Mouse (Mus musculus) spleen, adult 18-20 months (tissue): ENCODE measurements around the gene Rab37.

Source experiments
- DNase-seq, 2 experiments: peaks; one replicate each; pipeline ENCODE4 v3.0.0; 2022; ENCODE audit warnings: mixed read lengths in 2 of 2

Rab37 gene

DNA sequence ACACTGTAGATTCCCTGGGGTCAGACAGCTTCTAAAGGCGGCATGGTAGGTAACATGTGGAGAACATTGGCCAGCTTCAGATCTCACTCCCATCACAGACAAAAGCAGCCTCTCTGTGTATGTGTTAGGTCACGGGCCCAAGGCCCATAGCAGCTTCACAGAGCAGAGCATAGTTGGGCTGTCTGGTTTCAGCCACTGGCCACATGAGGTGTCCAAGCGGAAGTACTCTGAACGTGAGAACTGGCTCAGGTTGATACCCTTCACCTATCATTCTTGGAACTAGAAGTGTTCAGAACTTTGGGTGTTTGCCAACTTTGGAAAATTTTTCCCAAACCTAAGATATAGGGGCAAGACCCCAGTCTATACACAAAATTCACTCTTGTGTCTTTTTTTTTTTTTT, 78.2 kb downstream of the Rab37 start:
- no peak for DNase-seq

DNA sequence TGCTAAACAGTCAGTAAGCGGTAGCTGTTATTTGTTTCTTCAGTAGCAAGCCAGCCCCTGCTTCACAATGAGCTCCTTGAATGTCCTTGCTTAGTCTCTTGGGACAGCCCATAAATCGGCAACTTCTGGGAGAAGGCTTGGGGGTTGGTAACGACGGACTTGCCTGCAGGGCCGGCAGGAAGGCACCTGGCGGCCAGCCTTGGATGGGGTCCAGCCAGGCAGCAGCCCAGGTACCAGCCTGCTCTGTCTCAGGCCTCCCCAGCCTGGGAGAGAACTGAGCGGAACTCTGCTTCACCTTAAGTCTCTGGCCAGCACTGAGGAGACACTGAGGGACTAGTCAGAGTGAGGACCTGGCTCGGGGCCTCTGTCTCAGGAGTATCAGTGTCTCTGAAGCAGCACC, 79.9 kb downstream of the Rab37 start:
- DNase-seq, result no peak

DNA sequence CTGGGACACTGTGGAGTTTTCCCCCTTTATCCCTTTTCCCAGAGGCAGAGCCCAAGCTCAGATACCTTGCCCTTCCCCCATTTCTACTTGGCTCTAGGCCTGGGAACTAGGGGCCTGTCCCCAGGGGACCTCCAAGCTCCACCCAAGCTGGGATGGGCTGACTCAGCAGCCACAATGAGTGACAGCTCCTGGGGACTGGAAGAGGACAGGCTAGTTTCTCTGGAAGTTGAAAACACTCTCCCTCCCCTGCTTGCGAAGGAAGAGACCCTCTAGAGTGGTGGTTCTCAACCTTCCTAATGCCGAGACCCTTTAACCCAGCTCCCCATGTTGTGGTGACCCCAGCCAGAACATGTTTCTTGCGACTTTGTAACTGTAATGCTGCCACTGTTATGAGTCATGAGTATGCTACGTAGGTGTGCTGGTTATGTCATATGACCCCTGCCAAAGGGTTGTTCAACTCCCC, 81.6 kb downstream of the Rab37 start:
- DNase-seq, result no peak

DNA sequence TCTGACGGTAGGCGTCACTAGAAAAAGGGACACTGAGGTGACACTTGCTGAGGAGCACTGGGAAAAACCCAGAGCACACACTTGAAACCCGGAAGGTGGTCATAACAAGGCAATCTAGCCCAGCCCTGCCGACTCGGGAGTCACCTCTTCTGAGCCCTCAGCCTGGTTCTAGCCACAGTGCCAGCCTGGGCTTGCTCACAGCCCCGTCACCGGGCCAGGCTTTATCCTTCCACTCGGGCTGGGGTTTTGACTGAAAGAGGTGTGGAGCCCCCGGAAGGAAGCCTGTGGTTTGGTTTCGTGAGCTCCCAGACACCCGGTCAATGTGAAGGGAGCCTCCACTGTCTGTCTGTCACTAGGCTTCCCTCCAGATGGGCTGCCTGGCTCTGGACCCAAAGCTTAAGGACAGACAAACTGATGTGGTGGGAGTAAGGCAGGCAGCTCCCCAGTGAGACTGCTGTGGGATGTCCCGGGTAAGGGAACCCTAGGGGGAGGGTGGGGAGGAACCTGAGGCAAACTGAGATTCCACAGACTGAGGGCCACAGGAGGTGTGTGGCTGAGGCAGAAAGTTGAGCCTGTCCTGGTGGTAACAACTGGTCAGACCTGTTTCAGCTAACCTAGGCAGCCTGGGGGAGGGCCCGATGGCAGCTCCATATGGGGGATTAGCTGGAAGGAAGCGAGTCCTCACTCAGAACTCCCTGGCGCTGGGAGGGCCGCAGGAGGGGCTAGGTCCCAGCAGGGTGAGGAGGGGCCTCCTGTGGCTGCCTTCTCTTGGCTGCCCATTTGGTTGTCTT, 82.5 kb downstream of the Rab37 start:
- no peak for DNase-seq

DNA sequence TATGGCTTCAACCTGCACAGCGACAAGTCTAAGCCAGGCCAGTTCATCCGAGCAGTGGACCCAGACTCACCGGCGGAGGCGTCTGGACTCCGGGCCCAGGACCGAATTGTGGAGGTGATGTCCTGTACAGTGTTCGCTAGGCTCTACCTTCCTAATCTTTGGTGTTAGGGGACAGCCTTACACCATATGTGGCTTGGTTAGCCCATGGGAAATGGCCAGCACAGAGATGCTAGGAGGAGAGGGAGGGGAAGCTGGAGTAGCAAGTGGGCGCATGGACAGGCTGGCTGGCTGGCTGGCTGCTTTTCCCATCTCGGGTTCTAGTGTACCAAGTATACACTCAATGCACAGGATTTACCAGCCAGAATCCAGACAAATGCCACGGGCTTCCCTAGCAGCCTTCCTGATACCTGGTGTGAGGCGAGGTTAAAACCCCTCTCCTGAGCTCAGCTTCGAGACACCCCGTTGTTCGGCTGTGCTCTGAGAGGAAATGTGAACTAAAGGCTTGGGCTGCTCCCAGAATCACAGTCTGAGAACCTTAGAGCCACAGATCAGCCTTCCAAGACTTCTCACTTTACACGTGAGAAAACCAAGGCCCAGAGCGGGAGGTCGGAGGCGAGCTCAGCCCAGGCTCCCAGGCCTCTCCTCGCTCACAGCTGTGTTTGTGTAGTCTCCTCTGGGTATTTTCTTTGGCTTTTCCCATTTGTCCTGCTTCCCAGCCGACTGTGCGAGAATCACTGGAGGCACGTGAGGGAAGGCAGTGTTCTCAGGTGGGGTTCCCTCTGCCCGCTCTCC, 85.4 kb downstream of the Rab37 start:
- no peak for DNase-seq

DNA sequence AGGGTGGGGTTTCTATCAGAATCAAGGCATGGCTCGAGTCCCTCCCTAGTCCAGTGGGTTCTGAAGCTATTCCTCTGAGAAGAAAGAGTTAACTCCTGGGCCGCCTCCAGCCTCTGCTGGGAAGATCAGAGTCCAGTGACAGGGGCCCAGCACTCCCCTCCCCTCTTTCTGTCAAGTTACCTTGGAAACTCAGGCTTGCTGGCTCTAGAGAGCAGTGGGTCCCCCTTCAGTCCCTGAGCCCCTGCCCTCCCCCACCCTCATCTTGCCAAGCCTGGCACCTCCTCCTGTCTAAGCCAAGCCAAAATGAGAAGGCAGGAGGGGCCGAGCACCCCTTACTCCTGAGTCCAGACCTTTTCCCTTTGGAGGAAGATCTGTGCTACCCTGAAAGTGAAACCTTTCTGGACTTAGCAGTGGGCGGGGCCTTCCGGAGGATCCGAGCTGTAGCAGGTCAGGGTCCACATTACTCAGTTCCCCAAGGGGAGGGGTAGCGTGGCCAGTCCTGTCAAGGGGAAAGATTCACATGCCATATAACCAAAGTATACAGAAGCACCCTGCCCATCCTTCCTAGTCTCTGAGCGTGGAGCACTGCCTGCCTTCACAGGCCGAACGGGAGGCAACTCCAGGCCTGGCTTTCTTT, 86.4 kb downstream of the Rab37 start:
- DNase-seq, result no peak

DNA sequence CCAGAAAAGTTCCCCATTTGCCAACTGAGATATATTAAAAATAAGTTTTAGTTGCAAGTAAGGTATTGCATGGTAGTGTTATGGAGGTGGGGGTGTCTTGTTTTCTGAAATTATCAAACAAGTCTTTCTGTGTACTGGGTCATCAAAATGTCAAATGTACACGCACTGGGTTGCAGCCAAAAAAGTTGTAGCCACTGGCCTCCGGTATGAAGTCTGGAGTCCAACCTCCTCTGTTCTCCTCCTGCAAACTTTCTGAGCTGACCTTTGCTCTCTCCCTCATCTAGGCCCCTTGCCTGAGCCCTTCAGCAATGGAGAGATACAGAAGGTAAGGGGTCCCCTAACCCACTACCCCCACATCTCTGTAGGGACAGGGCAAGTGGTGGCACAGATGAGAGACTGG, 87.5 kb downstream of the Rab37 start:
- DNase-seq, result no peak

DNA sequence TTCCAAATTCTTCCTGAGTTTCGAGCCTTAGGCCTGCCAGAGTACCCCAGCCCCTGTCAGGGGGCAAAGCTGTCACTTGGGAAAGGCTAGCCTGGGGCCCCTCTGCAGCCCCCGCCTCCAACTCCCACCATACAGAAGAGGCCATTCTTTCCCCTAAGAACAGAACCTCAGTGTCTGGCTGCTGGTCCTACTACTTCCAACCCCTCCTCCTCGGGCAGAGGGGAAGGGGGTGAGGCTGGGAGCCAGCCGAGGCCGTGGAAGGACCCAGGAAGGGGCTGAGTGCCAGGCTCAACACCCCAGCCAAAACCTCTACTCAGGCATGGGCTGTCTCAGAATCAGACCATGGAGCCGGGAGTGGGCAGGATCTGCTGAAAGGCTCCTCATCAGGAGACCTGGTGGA, 88.0 kb downstream of the Rab37 start:
- DNase-seq, result no peak

DNA sequence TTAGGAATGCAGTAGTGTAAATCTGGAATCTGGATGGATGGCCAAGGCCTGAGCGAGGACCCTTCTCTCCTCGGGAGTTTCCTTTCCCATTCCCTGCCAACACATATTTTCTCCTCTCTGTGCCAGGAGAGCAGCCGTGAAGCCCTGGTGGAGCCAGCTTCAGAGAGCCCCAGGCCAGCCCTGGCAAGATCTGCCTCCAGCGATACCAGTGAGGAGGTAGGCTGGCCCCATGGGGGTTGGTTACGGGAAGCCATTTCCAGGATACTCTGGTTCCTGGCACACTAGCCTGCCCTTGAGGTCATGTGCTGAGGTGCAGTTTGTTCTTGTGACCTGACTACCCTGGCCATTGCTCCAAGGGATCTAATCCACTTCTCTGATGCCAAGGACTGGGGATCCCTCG, 88.7 kb downstream of the Rab37 start:
- DNase-seq, result no peak

DNA sequence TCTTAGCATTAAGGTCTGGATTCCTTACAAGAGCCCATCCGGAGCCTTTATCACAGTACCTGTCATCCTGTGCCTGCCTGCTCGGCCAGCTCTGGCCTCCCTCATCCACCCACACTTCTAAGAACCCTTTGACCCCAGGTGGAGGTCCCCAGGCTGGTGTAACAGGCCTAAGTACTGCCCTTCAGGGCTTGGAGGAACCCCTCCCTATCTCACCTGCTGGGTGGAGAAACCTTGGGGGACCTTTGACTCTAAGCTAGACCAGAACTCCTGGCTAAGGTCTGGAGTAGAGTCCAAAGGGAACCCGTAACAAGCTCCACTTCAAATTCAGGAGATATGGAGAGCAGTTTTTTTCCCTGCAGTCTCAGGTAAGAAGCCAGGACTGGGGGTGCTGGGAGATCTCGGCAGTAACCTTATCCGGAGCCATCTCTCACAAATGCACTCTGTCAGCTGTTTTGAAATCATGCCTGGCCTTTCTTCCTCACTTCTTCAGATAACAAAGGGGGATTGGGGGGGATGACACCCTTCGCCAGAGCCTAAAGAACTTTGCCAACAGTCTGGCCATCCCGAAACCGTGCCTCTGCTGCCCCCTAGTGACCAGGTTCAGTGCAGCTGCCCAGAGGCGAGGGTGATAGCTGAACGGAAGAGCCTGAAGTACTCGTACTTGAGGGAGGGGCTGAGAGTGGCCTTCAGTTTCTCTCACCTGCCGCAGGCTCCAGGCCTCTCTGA, 90.8 kb downstream of the Rab37 start:
- DNase-seq, result peak; percentile 72 to 90

DNA sequence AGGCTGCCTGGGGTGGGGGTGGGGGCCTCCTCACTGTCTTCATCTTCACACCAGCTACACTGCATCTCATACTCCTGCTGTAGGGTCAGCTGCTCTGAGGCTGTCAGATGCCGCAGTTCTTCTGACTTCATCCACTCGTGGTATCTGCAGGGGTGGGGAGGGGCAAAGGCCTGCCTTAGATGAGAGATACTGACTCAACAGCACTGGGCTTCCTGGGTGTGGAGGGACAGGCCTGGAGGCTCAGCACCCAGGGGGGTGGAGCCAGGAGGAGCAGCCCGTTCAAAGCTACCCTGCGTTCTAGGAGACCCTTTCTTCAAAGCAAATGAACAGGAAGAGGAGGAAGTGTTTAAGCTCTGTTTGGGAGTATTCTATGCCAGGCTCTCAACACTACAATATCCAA, 93.7 kb downstream of the Rab37 start:
- DNase-seq, result no peak

DNA sequence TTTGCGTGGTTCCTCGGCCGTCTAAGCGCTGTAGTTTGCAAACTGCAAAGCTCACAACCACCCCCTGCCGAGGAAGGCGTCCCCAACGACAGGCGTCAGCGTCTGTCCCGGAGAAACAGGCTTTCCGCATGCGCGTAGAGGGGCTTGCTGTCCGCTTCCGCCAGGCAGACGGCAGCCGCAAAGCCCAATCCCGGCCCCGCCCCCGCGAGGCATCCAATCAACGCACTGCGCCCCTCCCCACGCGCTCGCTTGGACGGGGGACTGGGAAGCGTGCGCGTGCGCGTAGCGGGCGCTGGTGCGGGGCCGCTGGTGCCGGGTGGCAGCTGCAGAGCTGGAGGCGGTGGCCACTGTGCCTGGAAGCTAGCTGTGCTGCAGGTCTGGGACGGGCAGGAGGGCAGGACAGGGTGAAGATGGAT, 96.0 kb downstream of the Rab37 start, which contains the start of gene Tmem104:
Gene Tmem104 (plus strand): TSS at position 264 of the 416 bp plus-strand sequence.
- peak; percentile 99 for DNase-seq

DNA sequence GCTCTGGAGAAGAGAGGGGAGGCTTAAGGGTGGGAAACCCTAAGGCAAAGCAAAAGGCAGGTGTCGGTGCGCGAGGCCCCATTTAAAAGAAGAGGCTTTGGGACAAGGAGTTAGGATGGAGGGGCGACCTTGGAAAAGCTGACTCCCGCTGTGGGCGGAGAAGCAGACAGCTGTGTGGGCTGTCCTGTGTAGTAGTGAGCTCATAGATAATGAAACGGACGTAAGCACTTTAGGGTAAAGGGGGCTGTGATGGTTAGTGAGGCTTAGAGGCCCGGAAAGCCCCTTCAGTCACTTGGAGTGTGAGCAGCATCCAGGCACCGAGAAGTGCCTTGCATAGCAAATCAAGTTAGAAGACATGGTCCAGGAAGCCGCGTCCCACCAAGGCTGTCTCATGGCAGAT, 96.5 kb downstream of the Rab37 start, which contains the start of gene Nat9:
Gene Nat9 (minus strand): TSS at position 167 of the 400 bp plus-strand sequence.
- DNase-seq, result no peak

DNA sequence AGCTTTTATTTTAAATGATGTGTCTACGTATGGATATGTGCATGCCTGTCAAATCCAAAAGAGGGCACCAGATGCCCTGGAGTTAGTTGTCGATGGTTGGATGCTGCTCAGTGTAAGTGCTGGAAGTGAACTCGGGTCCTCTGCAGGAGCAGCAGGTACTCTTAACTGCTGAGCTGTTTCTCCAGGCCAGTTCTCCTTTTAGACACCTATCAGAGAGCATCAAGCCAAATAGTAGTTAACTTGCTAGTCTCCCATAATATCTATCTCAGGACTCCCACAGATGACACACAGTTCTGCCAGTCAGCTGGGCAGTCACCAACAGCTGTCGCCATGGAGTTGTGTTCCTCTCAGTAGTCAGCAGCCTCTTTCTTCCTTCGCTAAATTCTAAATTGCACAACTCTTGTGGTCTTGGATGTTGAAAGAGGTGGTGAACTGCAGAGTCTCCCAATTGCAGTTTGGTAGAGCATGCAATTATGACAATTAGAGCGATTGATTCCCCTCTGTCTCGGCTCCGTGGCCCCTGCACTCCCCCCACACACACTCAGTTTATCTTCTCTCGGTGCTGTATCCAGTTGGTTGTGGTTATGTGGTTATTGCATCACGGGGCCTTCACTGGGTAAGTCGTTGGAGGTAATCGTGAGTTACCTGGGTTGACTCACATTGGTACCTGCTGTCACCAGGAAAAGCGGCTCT, 97.5 kb downstream of the Rab37 start:
- DNase-seq, result no peak

DNA sequence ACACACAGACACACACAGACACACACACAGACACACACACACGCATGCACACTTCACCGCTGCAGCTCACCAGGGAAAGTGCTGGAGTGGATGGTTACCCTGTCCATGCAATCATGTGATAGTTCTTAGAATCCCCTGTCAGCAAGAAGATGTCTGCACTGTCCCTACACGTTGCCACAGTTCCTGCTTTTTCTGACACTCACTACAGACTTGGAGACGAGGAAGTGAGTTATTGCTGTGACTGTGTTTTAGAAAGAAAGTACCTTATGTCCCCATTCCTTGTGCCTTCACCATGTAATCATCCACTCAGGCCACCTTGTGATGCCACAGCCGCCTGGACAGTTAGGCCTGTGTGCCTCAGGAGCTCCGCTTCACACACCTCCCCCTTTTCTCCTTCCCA, 98.1 kb downstream of the Rab37 start:
- DNase-seq, result no peak

DNA sequence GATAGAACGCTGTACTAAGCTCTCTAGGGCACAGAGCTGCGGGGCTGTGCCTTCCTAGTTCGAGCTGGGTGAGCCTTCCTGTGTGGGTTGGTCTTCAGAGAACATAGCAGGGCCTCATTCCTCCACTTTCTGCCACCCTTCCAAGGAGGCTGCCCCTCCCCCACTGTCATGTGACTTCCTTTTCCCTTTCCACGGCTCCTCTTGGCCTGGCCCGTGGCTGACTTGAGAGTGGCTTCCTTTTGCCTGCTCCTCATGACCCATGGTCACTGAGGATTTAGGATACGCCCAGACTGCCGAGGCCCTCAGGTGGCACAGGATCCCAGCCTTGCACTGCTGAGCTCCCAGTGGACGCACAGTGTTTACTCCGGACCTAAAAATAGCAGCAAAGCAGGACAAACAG, 100.9 kb downstream of the Rab37 start:
- no peak for DNase-seq

DNA sequence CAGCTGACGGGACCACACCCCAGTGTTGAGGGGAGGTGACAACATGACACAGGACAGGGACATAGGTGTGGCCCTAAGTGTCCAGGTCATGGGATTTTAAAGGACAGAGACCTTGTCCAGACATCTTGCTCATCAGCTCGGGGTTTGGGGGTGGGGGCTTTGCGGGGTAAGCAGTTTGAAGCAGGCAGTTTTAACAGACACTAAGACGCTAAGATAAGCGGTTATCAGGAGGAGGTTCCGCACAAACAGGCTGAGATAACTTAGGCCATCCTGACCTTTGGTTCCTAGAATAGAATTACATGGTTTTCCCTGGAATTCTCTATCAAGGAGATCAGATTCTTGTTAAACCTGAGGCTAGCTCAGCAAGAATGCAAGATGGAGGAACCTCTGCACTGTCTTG, 103.5 kb downstream of the Rab37 start:
- DNase-seq, result no peak

DNA sequence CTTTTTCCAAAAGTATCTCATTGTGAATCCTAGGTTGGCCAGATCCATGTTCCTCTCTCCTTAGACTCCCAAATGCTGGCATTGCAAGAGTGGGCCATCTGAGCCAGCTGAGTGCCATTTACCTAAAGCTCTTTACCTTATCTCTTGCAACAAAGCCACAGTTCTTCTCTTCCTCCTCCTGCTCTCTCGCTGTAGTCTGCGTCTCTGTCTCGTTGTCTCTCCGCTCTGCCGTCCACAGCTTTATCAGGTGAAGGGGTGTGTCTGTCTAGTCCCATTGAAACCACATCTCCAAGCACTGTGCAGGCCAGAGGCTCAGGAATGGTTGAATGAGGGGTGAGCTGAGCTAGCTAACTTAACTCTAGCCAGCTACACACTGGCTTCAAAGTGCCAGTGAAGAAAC, 104.7 kb downstream of the Rab37 start:
- DNase-seq, result no peak

DNA sequence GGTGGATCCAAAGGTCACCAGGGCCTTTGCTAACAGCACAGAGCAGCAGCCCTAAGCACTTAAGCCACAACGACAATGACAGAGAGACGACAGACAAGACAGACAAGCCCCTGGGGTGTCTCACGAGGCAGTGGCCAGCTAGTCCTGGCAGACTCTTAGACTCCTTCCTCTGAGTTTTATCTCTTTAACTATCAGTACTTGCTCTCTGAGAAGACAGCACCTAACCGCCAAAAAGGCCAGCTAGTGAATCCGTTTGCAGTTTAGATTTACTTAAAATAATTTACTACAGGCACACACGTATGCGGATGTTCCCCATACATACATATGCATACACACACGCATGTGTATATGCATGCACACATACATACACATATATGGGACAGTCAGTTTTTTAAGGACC, 106.3 kb downstream of the Rab37 start:
- DNase-seq, result no peak

DNA sequence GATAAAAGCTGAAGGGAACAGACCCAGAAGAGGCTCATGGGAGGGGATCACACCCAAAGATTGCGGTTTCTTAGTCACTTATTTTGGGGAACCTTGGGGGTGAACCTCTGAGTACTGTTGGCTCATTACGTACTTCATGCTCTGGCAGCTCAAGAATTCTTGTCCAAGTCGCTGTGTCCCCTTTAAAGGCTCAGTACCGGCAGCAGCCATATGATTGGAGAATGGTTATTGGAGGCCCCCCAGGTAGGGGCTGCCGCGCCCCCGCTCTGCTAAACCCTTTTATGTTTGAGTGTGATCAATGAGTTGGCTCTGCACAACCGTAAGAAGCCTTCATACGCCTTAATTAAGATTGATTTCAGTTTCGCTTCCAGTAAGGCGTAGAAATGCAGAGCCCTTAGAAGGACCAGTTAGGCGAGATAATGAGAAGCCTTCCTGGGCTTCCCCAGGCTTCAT, 107.7 kb downstream of the Rab37 start:
- DNase-seq, result no peak

DNA sequence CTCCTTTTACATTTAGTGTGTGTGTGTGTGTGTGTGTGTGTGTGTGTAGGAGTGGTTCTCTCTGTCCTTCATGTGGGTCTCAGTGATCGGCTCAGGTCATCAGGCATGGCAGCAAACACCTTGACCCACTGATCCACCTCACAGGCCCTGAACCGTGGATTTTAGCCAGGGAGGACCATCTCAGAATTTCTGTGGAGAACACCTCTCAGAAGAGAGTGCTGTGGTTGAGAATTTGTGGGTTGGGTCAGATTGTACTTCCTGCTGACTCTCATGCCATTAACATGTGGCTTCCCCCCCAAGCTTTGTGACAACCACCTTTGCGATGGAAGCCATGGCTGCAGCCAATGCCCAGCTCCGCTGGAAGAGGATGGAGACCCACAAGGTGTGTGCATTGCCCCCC, 109.3 kb downstream of the Rab37 start:
- DNase-seq, result no peak

DNA sequence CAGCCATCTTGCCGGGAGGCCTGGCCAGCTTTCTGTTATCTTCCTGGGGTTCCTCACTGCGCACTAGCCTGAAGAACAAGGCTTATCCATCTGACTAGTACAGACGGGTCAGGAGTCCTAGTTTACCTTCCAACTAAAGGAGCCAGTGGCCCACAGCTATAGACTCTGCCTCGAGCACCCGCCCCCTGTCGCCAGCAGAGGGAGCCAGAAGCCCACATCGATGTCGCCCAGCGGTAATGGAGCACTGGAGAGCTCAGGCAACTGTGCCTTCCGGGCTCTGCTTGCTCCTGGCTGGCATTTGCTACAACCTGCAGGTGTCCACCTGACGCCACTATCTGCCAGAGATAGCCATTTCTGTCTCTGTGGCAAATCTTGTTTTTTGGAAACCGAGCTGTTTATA, 111.1 kb downstream of the Rab37 start:
- DNase-seq, result peak; percentile 52 to 74
